8 mouse cellular contexts compared by ENCODE assay signal in genomic region chrX:52614031-52614381, GRCm38 (mm10). TPM values are rescaled to one million over a fixed set of nuclear protein-coding genes. Genes with fewer than 3 reads are reported as not detected.
DNase-seq lines count a peak whose midpoint lies in the region; ATAC-seq and TF ChIP-seq lines count a peak whose summit lies in the region.

No protein-coding gene starts in this region.

- WGBS in heart, embryonic 14.5 days: 28% methylated on average over 19 of the region's 23 CpGs
- WGBS in liver, embryonic 14.5 days (ENCODE audit: insufficient replicate concordance): 12% methylated on average over 19 of the region's 23 CpGs

- H3K27me3 ChIP-seq in testis, adult 2 months (ENCODE audit: control insufficient read depth, insufficient read depth, low read length): no peaks in the 10 kb centered on the region
- H3K27me3 ChIP-seq in heart, embryonic 14.5 days (ENCODE audit: control insufficient read depth, insufficient read depth, low read length): no peaks in the 10 kb centered on the region
- H3K27me3 ChIP-seq in liver, embryonic 14.5 days (ENCODE audit: control insufficient read depth, insufficient read depth, low read length): peaks cover 16% of the 10 kb centered on the region

- H3K4me1 ChIP-seq in testis, adult 2 months (ENCODE audit: control insufficient read depth, insufficient read depth, low read length): no peaks in the 10 kb centered on the region; the same call in 1 of the 2 replicates
- peaks cover 0 to 11% of the 10 kb centered on the region in 2 experiments; a peak in 3 of 4 replicates for H3K4me1 ChIP-seq in heart, embryonic 14.5 days (ENCODE audit: control insufficient read depth in 2 of 2, insufficient read depth in 2 of 2, low read length in 2 of 2)
- no peaks in the 10 kb centered on the region for H3K4me1 ChIP-seq in liver, embryonic 14.5 days (replicated peaks; ENCODE audit: control insufficient read depth in 2 of 2, insufficient read depth in 2 of 2, low read length in 1 of 2)

- peak overlapping the region; percentile 73 for H3K9ac ChIP-seq in heart, embryonic 14.5 days (ENCODE audit: low read length)
- no peak overlapping the region for H3K9ac ChIP-seq in liver, embryonic 14.5 days (replicated peaks)

- H3K4me2 ChIP-seq in heart, embryonic 14.5 days (ENCODE audit: low read length): peak overlapping the region; percentile 68
- H3K4me2 ChIP-seq in liver, embryonic 14.5 days (ENCODE audit: low read depth): peak overlapping the region; percentile 50

- H3K4me3 ChIP-seq in testis, adult 2 months (ENCODE audit: control insufficient read depth, low read depth, low read length): peak overlapping the region; percentile 64
- H3K4me3 ChIP-seq in heart, embryonic 14.5 days (ENCODE audit: control insufficient read depth in 1 of 2, insufficient read depth in 1 of 2, low read depth in 1 of 2, low read length in 2 of 2): peak overlapping the region; percentile 49 to 52
- peak overlapping the region; percentile 21 to 44 for H3K4me3 ChIP-seq in liver, embryonic 14.5 days (ENCODE audit: insufficient read depth in 1 of 2, low read depth in 2 of 2, low read length in 2 of 2)

- peak; percentile 88 for ATAC-seq in heart, embryonic 14.5 days (ENCODE audit: insufficient number of reproducible peaks, insufficient read depth, low FRiP score, low read depth)
- ATAC-seq in liver, embryonic 14.5 days (ENCODE audit: insufficient read depth): peak; percentile 78

- no peak for TF ChIP-seq CTCF in testis, adult 2 months (IDR thresholded peaks at IDR 0.05; ENCODE audit: control insufficient read depth, insufficient read depth, insufficient replicate concordance, low read depth, low read length)
- peak; percentile 15; the same call in 1 of the 2 replicates for TF ChIP-seq CTCF in liver, embryonic 14.5 days (IDR thresholded peaks at IDR 0.05; ENCODE audit: low read depth)

- TF ChIP-seq EP300 in liver, embryonic 14.5 days (IDR thresholded peaks at IDR 0.05; ENCODE audit: low read depth): no peak

- no peak for TF ChIP-seq POLR2A in testis, adult 2 months (IDR thresholded peaks at IDR 0.05; ENCODE audit: control insufficient read depth, low read depth, low read length)

- H3K36me3 ChIP-seq in testis, adult 2 months (ENCODE audit: control insufficient read depth, insufficient read depth, low read length): no peaks in the 10 kb centered on the region
- no peaks in the 10 kb centered on the region for H3K36me3 ChIP-seq in heart, embryonic 14.5 days (ENCODE audit: control insufficient read depth, insufficient read depth, low read length)
- no peaks in the 10 kb centered on the region for H3K36me3 ChIP-seq in liver, embryonic 14.5 days (replicated peaks; ENCODE audit: control insufficient read depth, insufficient read depth, low read depth)

- peak; percentile 20 to 46 for DNase-seq in gastrocnemius, postnatal 4 days (ENCODE audit: low spot score in 2 of 2)
- DNase-seq in gastrocnemius, postnatal 10 days: no peak
- no peak for DNase-seq in testis, postnatal 10 days (ENCODE audit: low spot score)
- DNase-seq in liver, embryonic 14.5 days (ENCODE audit: low read depth in 3 of 3, low spot score in 3 of 3): peak in 1 of 3 experiments; percentile 3
- DNase-seq in retina, postnatal 7 days (ENCODE audit: low read depth, low spot score): peak; percentile 44
- DNase-seq in urinary bladder, postnatal 36 days (ENCODE audit: low spot score in 2 of 2): no peak

- no peaks in the 10 kb centered on the region for H3K9me3 ChIP-seq in heart, embryonic 14.5 days (ENCODE audit: control insufficient read depth, low read length)
- H3K9me3 ChIP-seq in liver, embryonic 14.5 days (ENCODE audit: control insufficient read depth, low read length): no peaks in the 10 kb centered on the region

- H3K27ac ChIP-seq in testis, adult 2 months (ENCODE audit: control insufficient read depth, insufficient read depth, low read depth, low read length): no peak overlapping the region
- peak overlapping the region; percentile 23 to 65 for H3K27ac ChIP-seq in heart, embryonic 14.5 days (replicated peaks in 1 of 2; ENCODE audit: control insufficient read depth in 1 of 2, insufficient read depth in 1 of 2, low read depth in 2 of 2, low read length in 2 of 2)
- H3K27ac ChIP-seq in liver, embryonic 14.5 days: no peak overlapping the region

RNA-seq across cellular contexts. Expression of gene Gpc3, which starts 0.3 kb away (rescaled TPM):
- total RNA-seq in gastrocnemius, postnatal 4 days (2021): 100 to 1,000 TPM; 327 to 347 TPM
- 100 to 1,000 TPM in 1 of 2 experiments, 10 to 100 TPM in 1; 92.2 to 118 TPM for total RNA-seq in gastrocnemius, postnatal 10 days (2021)
- 1.0 and 1.9 TPM in 2 replicates for polyA plus RNA-seq in testis, adult 2 months (2012; rRNA removed)
- 548 and 579 TPM in 2 replicates for polyA plus RNA-seq in heart, embryonic 14.5 days (2014; fragmentation: Nextera tagmentation; extraction: Ambion mirVana)
- 135 and 181 TPM in 2 replicates for polyA plus RNA-seq in liver, embryonic 14.5 days (2012; rRNA removed)
- polyA plus RNA-seq in liver, embryonic 14.5 days (2014; fragmentation: Nextera tagmentation; extraction: Ambion mirVana): 240 and 249 TPM in 2 replicates

Comparison
In these comparisons a context has a peak if more than half of its experiments do, and no peak if none do; other contexts are left out.
1. DNase-seq: peak in gastrocnemius, postnatal 4 days (2 of 2) and retina, postnatal 7 days (single experiment); none in gastrocnemius, postnatal 10 days (single experiment), testis, postnatal 10 days (single experiment) and urinary bladder, postnatal 36 days (0 of 2).
2. H3K27ac ChIP-seq: peak in heart, embryonic 14.5 days (2 of 2); none in testis, adult 2 months (single experiment) and liver, embryonic 14.5 days (single experiment).
3. RNA of gene Gpc3, which starts 0.3 kb away (polyA plus RNA-seq): 548 to 579 TPM in heart, embryonic 14.5 days and 135 to 249 TPM in liver, embryonic 14.5 days; 1.0 to 1.9 TPM in testis, adult 2 months; every median in the first group is over 10 times any median in the second.
4. Peak in every context shown above with its lines, with median percentiles within 50 percentile points of each other: H3K4me3 ChIP-seq.